Mouse (Mus musculus) cerebellum, adult 8-10 months (tissue): ENCODE measurements at regions not wholly inside any gene's neighbourhood (a gene's known extent, or its start where the extent isn't known, plus 50 kb on each side); places are given as distances from the start of the nearest gene placed in this dataset.

Experiments
- DNase-seq: peaks from one replicate; pipeline ENCODE4 v3.0.0; 2022

DNA sequence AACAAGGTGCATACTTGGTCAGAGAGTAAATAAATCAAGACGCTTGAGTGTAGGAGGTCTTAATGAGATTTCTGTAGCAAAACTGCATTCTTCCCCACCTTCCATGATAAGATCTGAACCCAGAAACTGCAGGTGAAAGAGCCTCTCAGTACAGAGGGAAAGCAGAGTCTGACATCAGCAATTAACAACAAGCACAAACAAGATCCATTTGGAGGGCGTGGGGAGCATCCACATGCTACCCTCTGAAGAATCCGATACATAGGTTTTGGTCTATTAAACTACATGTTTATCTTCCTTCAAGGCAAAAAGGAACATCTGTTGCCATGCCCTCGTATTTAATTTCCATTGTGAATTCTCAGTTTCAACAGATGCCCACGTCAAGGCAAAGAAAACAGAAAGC is 124.2 kb downstream of the S1pr1 start:
- no peak for DNase-seq

DNA sequence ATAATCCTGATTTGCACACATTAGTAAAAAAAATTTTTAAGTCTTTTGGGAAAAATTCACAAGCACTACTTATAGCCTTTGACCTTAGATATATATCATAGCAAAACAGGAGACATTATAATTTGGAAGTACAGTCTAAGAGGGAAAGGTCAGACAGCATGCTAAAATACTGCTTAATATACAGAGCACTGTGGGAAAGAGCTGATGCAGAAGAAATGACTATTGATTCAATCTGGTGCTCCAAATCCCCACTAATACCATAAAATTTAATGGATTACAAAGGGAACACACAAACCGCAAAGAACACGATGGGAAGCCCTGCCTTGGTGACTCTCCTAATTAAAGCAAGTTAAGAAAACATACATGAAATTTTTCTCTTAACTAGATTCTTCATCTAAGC is 126.3 kb downstream of the S1pr1 start:
- DNase-seq = no peak

DNA sequence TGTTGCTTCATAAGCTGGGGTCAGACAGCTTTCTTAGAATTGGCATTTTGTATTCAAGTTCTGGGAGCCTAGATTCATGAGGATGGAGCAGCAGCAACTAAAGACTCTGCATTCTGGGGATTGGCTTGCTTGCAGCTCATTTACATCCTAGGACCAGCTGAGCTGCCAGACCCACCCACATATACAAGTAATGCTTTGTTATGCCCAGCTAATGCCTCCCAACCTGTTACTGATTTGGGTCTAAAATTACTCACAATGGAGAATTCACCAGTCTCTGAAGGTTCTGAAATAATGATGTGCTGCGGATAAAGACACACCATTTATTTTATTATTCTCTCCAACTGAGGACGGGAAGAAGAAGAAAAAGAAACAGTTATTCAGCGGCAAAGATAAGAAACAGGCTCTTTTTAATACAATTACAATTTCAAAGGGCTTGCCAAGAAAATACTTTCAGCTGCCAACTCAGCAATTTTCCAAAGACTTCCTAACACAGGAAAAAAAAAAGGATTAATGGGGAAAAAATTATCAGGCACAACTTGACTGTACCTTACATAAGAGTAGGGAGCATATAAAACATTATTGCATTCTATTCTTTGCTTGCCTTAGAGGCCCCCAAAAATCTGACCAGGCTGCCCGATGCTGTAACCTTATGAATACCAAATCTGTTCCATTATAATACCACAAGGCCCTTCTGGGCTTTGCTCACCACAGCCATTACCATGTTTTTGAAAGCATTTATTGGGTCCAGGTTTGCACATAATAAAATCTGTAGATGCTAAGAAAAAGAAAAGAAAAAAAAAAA is 134.5 kb downstream of the S1pr1 start:
- DNase-seq = no peak

DNA sequence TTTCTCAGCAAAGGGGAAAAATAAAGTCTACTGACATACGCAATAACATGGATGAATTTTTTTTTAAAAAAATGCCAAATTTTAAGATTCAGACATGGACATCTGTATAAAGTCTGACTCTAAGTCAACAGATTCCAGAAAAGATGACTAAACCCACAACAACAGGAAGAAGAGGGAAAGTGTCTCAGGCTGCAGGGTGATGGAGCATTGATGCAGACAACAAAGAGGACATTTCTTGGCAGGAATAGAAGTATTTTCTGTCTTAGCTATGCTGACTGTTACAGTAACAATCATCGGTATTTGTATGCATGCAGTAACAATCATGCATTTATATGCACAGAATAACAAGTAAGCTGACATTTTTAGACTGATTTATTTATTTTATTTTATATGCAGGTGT is 139.5 kb downstream of the S1pr1 start:
- no peak for DNase-seq

DNA sequence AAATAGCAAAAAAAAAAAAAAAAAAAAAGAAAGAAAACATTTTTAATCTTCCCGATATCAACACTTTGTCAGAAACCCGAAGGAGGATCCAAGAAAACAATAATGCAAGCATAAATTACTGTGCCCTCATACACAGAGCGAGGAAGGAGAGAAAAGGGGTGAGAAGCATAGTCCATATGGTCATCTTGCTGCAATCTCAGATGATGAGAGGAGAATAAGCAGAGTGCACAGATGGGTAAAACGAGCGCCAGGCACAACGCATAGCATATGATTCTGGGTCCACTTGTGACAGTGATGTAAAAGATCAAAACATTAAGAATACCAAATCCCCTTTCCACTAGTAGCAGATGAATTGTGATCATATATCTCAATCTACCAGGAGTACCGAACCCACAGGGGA is 152.1 kb downstream of the S1pr1 start:
- no peak for DNase-seq

DNA sequence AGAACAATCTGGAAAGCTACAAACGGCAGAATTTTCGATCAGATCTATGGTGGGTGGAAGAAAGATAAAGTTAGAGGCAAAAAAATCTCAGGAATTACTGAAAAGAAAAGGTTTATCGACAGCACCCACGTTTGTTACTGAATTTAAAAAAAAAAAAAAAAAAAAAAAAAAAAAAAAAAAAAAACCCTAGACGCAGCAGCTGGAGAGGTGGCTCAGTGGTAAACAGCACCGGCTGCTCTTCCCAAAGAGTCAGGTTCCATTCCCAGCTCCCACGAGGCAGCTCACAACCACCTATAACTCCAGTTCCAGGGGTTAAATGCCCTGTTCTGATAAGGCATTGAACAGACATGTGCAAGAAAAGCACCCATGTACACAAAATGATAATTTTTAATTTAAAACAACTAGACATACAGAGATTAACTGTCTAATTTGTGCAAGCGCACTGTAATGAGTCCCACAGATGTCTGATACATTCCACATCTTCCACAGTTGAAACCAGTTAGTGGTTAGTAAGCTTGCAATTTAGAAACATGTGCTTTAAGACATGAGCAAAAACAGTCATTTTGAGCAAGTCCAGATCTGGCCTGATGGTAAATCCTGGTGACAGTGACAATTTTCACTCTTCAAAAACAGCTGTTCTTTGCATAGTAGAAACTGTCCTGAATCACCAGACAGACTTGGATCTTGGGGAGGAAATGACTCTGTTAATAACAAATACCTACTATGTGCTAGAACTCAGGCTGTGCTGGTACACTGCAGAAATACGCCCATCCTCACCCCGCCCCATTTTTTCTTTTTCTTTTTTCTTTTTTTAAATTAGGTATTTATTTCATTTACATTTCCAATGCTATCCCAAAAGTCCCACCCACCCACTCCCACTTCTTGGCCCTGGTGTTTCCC is 159.8 kb downstream of the S1pr1 start:
- DNase-seq = no peak

DNA sequence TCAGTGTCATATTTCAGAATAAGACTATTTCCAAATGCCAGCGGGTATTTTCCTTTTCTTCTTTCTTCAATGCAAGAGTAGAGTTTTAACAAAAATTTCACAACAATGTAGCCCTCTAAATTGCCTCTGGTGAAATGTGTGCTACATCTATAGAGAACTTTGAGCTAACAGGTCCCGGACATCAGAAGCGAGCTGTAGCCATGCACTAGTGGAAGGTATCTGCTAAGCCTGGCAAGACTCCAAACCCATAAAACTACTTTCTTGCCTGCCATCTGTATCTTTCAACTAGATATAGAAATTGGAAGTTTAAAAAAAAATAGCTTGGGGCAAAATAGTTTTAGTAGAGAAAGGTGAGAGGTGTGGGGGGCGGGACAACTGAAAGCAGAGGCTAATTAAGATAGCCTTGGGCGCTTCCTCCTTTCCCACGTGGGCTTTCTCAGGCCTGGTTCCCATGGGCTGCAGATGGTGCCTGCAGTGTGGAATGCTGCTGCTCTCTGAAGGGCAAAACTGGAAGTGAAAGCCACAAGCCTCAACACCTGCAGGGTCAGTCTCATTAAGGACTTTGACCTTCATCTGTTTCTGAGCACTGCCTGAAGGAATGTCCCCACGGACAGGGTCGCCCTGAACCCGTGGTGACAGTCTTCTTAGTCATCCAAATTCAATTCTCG is 160.9 kb downstream of the S1pr1 start:
- DNase-seq = no peak

DNA sequence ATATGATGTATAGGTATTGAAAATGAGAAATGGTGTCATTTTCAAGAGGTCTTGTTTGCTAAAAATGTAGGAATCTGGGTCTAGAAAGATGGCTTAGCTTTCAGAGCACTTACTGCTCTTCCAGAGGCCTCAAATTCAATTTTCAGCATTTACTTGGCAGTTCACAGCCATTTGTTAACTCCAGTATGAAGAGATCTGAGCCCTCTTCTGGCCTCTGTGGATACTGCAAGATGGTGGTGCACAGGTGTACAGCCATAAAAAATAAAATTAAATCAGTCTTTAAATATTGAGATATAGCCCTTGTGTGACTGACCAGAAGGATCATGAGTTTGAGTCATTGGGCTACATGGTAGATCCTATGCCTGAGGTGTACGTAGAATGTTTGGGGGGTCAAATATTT is 173.1 kb downstream of the S1pr1 start:
- DNase-seq = peak; percentile 37

DNA sequence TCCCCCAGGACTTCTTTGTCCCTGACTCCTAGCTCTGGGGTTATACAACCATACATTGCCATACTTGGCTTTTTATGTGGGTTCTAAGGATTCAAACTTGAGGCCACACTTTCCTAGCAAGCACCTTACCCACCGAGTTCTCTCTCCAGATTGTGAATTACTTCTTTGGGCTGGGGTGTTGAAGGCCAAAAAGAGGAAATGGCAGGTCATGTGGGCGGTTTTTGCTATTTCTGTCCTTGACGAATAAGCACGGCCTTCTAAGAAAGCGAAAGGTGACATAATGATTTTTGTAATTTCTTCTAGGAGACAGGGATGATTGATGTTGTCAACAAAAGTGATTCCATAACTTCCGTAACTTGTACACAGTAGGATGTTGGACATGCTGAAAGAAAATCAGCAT is 176.5 kb downstream of the S1pr1 start:
- no peak for DNase-seq

DNA sequence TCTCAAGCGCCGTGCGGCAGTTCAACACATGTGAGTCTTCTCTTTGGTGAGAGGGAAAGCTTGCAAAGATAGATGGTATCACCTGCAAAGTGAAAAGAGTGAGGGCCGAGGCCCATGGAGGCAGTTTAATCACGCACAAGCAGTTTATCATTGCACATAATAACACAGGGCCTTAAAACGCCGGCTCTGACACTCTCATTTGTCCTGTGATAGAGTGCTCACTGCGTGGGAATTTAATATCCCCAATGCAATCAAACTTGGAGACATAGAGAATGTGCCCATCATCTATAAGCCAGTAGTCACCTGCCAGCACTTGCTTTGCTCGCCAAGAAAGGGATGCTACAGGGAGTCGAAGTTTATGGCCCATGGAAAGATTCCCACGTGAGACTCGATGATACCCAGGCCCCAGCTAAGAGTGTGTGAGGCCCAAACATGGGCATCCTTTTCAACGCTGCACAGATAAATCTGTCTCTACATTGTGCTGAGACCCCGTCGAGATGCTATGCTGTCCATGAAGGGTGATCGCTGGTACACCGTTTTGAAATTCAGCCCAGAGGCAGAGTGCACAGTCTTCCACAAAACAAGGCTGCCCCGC is 182.6 kb downstream of the S1pr1 start:
- DNase-seq = no peak

DNA sequence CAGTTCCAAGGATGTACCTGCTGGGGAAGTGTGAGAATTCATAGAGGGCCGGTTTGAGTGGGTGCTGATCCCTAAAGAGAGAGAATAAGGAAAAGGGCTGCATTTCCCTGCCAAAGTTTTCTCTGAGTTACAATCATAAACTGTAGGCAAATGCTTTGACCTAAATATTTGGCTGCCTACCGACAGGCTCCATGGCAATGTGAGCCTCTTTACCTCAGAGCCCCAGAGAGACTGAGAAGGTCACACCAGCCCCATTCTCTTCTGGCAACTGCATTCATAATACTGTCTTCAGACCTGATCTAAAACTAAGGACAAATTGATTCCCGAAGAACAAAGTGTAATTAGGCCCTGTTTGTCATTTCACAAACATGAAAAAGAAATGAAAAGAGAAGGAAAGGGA is 184.4 kb downstream of the S1pr1 start:
- no peak for DNase-seq

DNA sequence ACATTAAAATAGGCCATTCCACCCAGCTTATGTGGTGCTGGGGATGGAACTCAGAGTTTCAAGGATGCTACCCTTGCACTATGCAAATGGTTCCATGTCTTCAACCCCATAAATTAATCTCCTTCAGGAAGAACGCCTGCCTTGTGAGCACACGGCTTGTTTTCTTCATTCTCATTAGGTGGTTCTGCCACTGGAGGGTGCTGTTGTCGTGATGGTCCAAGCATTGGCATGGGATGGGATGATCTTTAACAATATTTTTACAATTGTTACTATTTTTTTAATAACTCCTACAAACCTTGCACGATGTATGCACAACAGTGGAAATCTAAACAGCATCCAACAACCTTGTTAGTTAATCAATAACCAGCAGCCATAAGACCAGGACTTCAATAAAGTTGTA is 185.0 kb downstream of the S1pr1 start:
- DNase-seq = peak; percentile 7

DNA sequence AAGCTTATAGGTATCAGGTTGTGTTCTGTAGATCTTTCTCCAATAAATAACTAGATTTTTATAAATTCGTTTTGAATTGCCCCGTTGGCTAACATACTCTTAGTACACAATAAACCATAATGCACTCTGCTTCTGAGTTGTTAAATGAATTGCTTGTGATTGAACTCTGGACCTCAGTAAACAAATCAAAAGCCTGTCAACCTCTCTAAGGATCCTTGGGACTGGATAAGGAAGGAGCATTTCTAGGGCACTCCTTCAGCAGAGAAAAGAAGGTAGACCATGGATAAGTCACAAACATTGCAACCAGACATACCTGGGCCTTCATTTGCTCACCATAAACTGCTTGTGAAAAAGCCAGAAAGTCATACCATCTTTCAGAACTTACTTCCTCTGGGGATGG is 191.4 kb downstream of the S1pr1 start:
- DNase-seq = no peak

DNA sequence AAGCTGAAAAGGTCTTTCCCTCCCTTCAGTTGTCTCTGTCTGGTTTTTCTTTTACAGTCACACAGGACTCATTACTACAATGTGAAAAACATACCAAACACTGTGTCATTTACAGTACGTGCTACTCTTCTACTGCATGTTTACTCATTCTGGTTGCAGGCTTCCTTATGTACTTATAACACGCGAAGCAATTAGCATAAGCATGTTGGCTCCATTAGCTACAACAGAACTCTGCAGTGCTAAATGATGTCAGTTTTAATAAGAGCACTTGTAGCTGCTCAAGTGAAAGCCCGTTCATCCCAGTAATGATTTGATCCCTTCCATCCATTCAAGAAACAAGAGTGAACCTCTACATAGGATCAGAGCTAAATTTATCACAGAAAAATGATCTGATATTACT is 199.2 kb downstream of the S1pr1 start:
- DNase-seq = no peak

DNA sequence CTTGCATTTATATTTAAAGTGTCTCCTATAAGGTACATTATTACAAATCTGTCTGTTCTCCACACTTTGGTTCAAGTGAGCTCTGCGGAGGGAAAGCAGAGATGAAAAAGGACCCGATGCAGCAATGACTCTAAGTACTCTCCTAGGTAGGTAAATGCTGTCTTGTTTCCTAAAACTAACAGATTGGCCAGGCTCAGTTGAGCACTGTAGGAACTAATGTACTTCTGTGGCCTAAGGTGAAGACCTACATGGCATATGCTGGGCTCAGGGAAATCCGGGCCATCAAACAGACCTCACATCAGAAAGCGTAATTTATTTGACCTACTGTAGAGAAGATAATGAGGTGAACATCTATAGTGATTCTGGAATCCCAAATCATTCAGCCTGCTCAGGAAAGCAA is 205.2 kb downstream of the S1pr1 start:
- no peak for DNase-seq

DNA sequence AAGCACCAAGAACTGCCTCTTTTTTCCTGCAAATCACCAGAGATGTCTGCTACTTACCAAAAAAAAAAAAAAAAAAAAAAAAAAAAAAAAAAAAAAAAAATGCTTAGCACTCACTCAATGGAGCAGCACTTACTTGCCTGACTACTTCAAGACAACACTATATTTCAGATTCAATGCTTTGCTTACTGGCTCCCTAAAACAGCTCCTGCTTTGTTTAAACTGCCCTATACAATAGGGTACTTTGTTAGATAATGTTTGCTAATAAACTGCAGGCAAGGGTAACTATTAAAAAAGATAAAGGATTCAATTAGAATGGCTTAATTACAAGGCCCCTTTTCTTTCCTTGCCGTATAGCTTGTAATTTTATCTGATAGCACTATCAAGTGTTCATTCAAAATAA is 217.5 kb downstream of the S1pr1 start:
- DNase-seq = no peak

DNA sequence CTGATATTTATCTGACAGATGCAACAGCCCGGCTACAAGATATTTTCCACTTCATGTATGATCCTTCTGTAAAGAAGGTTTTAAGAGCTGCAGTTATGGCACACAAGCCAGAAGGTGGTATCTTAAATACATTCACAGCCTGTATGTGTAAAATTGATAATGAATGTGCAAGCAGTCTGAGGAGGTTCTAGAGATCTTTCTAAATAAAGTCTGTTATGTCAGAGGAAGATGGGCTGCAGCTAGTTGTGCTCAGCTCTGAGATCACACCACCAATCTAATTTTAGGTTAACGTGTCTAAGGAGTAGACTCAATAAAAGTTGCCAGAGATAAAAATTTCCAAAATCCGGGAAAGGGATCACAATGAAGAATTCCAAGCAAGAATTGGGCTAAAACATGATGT is 218.8 kb downstream of the S1pr1 start:
- DNase-seq = no peak

DNA sequence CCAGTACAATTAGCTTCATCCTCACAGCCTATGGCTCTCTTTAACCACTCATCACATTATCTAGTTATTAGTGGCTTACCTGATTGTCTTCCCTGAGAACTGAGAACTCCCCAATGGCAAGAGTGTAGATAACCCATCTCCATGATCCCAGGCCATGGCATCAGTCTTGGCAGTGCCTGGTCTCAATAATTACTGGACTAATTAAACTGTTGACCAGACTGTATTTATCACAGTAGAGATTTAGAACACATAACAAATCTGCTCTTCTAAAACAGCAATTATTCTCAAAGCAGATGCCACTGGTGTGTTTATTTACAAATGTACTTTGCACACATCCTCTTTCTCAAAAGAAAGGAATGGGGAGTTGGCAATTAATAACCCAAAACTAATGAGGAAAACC is 219.2 kb downstream of the S1pr1 start:
- DNase-seq = no peak

DNA sequence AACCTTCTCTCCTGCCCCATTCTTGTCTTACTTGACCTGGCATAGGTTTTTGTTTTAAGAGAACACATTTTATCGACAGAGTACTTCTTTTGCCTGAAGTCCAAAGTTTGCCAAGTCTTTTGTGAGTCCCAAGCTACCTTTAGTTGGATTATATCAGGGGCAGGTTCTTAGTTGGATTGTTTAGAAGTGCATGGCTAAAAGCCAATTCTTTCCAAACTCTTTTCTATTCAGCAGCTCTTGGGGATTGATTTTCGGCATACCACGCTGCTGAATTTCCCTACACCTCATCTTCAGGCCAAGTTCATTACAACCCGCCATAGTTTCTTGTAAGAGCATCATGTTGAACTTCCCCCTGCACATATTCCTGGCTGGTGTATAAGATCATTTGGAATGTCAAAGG is 245.9 kb downstream of the S1pr1 start:
- DNase-seq = no peak

DNA sequence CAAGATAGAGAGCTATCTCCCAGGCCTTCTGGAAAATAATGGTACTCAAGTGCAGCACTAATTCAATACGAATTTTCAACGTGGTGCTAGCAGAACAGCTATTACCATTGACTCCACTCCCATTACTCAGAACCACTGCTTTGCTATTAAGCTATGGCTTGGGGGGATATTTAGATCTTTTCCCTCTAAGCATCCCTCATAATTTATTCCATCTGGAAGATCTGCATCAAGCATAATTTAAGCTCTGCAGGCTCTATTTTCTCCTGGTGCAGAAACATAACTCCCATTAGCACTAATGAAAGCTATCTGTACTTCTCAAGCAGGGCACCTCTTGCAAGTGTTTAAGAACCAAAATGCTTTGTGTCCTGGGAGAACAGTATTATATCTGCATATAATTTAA is 247.0 kb downstream of the S1pr1 start:
- no peak for DNase-seq

DNA sequence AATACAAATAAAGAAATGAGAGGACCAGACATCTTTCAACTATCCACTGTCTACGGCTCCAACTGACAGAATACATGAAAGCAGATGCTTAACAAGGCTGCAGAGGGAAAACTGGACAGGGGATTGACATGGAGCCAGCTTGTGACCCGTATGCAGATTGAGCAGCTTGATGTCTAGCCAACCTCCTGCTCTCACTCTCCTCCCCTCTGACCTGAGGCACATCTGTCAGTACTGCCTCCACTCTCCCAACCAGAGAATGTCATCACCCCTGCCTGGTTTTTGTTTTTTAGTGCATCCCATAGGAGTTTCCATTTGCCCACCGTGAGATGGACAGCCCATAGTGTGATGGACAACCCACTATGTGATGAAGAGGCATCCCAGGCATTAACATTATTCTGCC is 252.2 kb downstream of the S1pr1 start:
- DNase-seq = no peak
